Mouse (Mus musculus) inflammation-experienced regulatory T-cells, adult 6 months (primary cell): ENCODE measurements around the gene Rbfox3. TPM values are rescaled to one million over a fixed set of nuclear protein-coding genes. Genes with fewer than 3 reads are reported as not detected.

Experiments
- ATAC-seq: one replicate; pipeline ENCODE4 v1.8.0; 2017
- polyA plus RNA-seq, 3 experiments: library from polyadenylated mRNA; unstranded; fragments of 100-300 nt; shearing (Covaris generic); gene quantifications; one replicate each; pipeline ENCODE4 v1.2.1; 2017

Rbfox3 gene
- polyA plus RNA-seq, 3 experiments from 2014 or later, result 0.30 TPM; not detected in 2

- no peak for ATAC-seq
Measured at GRCm38 (mm10) chr11:118540411-118541026, 370.9 kb downstream of the Rbfox3 start.

DNA sequence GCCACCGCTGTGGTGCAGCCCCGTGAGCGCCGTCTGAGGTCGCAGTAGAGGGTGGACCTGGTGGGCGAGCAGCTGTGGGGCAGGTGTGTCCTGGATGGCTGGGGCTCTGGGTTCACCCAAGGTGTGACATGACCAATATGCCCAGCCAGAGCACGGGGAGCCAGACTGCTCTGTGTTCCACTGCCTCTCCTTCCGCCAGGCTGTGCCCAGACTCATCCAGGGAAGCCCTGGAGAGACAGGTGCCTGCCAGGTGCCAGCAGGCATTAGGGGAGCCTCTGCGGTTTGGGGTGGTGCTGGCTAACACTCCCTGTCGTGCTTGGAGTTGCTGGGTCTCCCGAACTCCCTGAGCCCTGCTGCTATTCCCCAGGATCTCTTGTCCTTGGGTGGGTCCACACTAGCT lies 373.4 kb downstream of the Rbfox3 start:
- no peak for ATAC-seq

GRCm38 (mm10) chr11:118534382-118535092 lies 376.9 kb downstream of the Rbfox3 start:
- ATAC-seq, result no peak

GRCm38 (mm10) chr11:118530313-118530712 lies 381.1 kb downstream of the Rbfox3 start:
- ATAC-seq, result no peak

DNA sequence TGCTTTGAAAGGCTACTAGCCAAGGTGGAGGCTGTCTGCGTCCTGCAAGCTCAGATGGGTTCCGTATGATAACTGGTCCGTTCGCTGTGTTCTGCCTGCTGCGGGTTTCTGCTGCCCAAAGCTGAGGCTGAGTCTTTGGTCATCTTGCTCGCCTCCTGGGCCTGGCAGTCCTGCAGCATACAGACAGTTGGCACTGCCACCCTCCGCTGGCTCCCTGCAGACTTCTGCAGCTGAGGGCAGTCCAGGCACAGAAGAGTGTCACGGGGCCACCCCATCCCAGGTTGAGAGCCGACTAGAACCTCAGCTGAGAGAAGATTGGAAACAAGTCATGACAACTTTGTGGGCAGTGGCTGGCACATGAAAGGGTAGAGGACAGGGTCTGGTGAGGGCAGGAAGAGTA lies 382.6 kb downstream of the Rbfox3 start:
- ATAC-seq, result no peak

DNA sequence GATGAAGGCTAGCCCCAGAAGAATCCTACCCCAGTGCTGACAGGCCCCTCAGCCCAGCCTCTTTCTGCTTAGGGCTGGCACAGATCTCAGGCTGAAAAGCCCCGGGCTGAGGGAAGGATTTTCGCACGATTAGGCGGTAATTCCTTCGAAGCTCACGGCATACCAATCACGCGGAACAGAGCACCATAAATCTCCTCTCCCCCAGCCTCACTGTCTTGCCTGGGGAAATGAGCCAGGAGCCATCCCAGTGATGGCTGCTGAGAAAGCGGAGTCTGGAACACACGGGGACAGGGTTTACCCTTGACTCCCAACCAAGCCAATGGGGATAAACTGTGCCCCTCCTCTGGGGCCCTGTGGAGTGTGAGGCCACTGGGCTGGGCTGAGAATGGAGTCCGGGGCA lies 386.3 kb downstream of the Rbfox3 start:
- no peak for ATAC-seq

DNA sequence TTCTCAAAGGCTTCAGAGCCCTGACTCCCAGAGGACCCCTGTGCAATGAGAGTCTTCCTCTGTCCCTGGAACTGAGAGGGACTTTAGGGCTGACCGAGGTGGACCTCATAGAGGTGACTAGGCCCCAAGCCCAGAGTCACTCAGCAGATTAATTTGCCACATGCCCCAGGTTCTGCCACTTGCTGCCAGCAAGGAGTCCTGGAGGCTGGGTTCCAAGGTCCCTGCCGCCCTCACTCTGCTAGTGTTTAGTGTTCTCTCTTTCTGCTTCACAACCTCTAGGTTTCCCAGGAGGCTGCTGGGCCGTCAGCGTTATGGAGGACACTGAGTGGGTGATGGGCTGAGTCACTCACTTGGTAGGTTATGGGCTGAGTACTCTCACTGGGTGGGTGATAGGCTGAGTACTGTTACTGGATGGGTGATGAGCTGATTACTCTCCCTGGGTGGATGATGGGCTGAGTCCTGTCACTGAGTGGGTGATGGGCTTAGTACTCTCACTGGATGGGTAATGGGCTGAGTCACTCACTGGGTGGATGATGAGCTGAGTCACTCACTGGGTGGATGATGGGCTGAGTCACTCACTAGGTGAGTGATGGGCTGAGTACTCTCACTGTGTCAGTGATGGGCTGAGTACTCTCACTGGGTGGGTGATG lies 387.8 kb downstream of the Rbfox3 start:
- no peak for ATAC-seq

- no peak for ATAC-seq
Measured at GRCm38 (mm10) chr11:118520932-118521331, 390.5 kb downstream of the Rbfox3 start.

DNA sequence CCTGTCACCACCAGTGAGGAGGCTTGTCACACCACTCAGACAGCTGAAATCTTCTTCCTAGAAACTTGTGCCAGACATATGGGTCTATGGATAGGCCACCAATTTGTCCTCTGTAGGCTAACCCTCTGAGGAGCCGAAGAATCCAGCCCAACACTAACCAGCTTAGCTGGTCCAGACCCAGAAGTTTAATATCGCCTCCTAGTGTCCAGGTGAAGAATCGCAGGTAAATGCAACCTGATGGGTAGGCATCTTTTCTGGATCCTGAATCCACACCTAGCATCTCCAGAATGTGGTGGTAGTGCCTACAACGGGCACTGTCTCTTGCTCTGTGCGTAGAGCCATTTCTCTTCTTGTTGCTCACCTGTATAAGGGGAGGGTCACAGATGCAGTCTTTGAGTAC lies 391.1 kb downstream of the Rbfox3 start:
- no peak for ATAC-seq

DNA sequence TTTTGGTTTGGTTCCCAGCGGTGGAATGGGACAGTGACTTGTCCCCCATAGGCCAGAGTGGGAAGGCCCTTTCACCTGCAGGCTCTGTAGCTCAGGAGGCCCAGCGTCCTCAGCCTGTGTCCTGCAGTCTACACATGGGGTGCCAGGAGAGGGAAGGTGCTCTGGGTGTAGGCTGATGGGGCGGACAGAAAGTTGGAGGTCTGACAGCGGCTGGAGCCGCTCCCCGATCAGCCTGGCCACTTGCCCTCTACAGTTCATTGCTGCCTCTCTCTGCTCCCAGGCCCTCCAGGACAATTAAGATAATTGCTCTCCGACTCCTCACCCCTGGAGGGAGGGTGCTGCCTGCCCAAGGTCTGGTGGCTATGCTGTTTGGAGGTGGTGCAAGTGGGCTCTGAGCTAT lies 392.7 kb downstream of the Rbfox3 start:
- ATAC-seq, result no peak

- no peak for ATAC-seq
Measured at GRCm38 (mm10) chr11:118517924-118518323, 393.5 kb downstream of the Rbfox3 start.

GRCm38 (mm10) chr11:118512257-118512910 lies 399.0 kb downstream of the Rbfox3 start:
- no peak for ATAC-seq

DNA sequence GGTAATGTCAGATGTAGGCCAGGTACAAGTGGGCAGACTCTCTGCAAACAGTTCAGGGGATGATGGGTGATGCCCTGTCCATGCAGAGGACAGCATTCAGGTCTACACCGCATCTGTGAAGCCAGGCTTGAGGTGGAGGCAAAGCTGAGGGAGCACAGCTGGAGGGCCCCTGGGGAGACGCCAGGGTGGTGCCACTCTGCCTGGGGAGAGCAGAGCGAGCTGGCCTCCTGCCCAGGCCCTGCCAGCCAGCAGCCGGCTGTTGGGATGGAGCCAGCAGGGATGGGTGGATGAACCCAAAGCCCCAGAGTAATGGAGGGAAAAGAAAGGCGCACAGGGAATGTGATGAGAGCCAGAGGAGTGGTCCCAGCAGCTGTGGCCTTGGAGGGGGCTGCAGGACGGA lies 399.5 kb downstream of the Rbfox3 start:
- ATAC-seq, result no peak

GRCm38 (mm10) chr11:118508341-118508740 lies 403.1 kb downstream of the Rbfox3 start:
- ATAC-seq, result no peak

DNA sequence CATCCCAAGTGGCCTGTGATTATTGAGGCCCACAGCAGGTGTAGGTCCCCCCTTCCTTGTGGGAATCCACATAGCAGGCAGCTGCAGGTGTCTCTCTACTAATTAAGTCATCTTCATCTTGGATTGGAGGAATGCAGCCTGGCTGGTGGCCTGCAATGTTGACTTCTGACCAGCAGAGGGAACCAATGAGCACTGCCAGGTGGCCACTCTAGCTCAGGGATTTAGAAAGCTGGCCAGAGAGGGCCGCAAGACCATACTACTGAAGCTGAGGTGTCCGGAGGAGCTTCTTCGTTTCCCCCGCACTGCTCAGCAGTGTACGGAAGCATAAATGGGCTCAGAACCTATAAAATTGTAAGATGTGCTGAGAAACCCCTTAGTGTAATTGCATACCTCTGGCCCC lies 403.5 kb downstream of the Rbfox3 start:
- no peak for ATAC-seq

GRCm38 (mm10) chr11:118507095-118507494 lies 404.3 kb downstream of the Rbfox3 start:
- ATAC-seq, result no peak

DNA sequence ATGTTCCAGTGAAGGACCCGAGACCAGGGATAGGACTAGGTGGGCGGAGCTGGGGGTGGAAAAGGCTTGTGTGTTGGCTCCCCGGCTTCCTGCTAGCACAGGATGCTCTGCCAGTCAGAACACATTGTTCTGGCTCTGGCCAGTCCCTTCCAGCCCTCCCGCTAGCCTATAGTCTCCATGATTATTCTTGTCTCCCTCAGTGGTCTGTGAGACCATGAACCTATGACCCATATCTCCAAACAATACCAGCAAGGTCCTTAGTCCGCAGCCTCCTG lies 407.3 kb downstream of the Rbfox3 start:
- no peak for ATAC-seq

DNA sequence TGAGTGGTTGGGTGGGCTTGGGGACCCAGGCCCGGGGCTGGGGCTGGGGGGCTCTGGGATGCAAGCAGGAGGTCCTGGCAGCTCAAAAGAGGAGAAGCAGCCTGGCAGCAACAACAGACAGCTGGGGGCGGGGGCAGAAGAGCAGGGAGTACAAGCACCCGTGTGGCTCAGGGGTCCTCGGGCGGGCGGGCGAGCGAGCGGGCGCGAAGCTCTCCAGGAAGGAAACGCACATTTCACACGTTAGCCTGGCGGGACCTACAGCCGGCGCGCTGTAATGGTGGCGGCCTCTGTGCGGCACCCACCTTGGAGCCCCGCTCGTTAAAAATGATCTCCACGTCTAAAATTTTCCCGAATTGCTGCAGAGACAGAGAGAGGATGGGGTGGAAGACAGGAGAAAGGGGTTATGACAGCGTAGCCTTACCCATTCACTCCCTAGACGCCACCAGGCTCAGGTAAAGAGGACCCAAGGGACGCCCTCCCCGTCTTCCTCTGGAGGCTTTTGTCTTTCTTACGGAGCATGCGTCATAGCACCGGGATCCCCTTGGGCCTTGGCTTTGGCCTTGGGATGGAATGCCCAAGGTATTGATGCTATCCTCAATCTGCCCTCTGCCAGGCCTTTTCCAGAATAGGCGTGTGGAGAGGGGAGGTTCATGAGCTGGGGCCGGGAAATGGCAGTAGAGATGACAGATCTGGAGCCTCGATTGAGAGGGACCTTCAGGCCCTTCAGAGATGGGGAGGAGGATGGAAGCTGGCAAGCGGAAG lies 407.8 kb downstream of the Rbfox3 start:
- ATAC-seq, result no peak

GRCm38 (mm10) chr11:118502990-118503389 lies 408.4 kb downstream of the Rbfox3 start:
- no peak for ATAC-seq

GRCm38 (mm10) chr11:118496066-118496689 lies 415.2 kb downstream of the Rbfox3 start:
- no peak for ATAC-seq

GRCm38 (mm10) chr11:118495065-118495464 lies 416.3 kb downstream of the Rbfox3 start:
- no peak for ATAC-seq

DNA sequence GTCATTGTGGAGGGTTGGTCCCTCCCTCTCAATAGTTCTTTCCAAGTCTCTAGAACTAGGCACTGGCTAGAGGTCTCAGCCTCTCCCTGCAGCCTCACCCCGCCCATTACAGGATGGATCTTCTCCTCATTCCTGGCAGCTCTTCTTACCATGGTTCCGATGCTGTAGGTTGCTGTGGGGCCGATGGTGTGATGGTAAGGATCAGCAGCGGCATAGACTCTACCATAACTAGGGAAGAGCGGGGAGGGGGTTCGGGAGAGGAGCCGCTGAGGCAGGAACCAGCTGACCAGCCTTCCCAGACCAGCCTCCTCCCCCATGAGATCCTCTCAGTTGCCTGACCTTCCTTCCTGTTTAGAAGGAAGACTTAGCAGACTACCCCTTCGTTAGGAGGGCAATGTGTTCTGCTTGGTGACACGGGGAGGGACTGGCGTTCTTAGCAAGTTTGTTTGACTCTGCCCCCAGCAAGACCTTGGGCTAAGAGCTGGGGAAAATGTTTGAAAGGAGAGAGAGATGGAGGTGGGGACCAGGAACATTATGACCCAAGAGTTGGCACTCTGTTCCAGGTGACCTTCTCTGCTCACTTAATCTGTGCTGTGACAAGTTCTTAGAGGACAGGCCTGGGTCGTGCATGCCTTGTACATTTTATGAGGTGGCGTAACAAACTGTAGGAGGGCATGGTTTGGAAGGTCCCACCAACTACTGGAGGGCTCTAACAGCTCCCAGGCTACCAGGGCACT lies 417.2 kb downstream of the Rbfox3 start:
- ATAC-seq, result no peak
